Mouse (Mus musculus) layer of hippocampus, adult 6 months (tissue): Measurements from ENCODE around the gene Gm10031. TPM values are rescaled to one million over a fixed set of nuclear protein-coding genes. Genes with fewer than 3 reads are reported as not detected.

ENCODE experiments used
- long read RNA-seq, 2 experiments: library from polyadenylated mRNA; unstranded; transcript quantifications; one replicate each; pipeline ENCODE4 v2.0.0; 2019 to 2020
- polyA plus RNA-seq: library from polyadenylated mRNA; unstranded; fragments of <200 nt; fragmentation: Nextera tagmentation; gene quantifications from 2 replicates; pipeline ENCODE4 v1.2.3, GENCODE M21; 2021

Gene Gm10031
- polyA plus RNA-seq = 8.1 and 9.1 TPM in 2 replicates
- long read RNA-seq, experiment 1, transcript Gm10031-201 (1 exons, 2,653 nt) = major isoform, 22 of 22 reads
- long read RNA-seq, experiment 1, partial matches to known transcripts = 0 of 22 reads
- long read RNA-seq, experiment 1, other reads (novel, unspliced or antisense) = 0 of 22 reads
- long read RNA-seq, experiment 2 = 0 reads

GRCm38 (mm10) chr1:156523842-156524241 is at the start of gene Gm10031:
Gene Gm10031 (plus strand): TSS chr1:156524012.

GRCm38 (mm10) chr1:156558024-156558930 is 34.5 kb downstream of the Gm10031 start, which contains the start of gene Abl2:
Gene Abl2 (plus strand): TSS chr1:156558786.

Other genes starting within 250 kb of the Gm10031 start
- gene Tdrd5, start 220.3 kb upstream of the Gm10031 start, polyA plus RNA-seq = 0.29 and 0.44 TPM in 2 replicates
- 0.10 TPM in 1 of 2 replicates, not detected in the other for gene Nphs2, start 213.3 kb upstream of the Gm10031 start, polyA plus RNA-seq
- 1,020 and 1,047 TPM in 2 replicates for gene Gm2000, start 158.0 kb upstream of the Gm10031 start, polyA plus RNA-seq
- not detected in 2 replicates for gene Axdnd1, start 102.9 kb upstream of the Gm10031 start, polyA plus RNA-seq
- gene Soat1, start 49.7 kb upstream of the Gm10031 start, polyA plus RNA-seq = 43.9 and 55.1 TPM in 2 replicates
- gene Abl2, start 34.8 kb downstream of the Gm10031 start, polyA plus RNA-seq = 2.7 and 3.1 TPM in 2 replicates
- gene Tor3a, start 150.3 kb downstream of the Gm10031 start, polyA plus RNA-seq = 7.4 and 11.0 TPM in 2 replicates
- 14.7 and 16.3 TPM in 2 replicates for gene Fam20b, start 195.1 kb downstream of the Gm10031 start, polyA plus RNA-seq